Mouse (Mus musculus) v-Abl transformed pro-B cells (cell line): ENCODE measurements around the gene Ncoa1.
"Not testable (repeated sequence)": the region's sequence is repeated elsewhere in the genome, so short reads cannot be mapped to it uniquely, and the experiment has no call there.

Source experiments
- in situ Hi-C, 2 experiments: fragments of 400-800 bp; cut with MboI; formaldehyde crosslinking; loops; one replicate each; pipeline ENCODE4 v1.15.1; 2025; ENCODE audit not compliant: unreplicated experiment in 2 of 2

The Ncoa1 gene

DNA sequence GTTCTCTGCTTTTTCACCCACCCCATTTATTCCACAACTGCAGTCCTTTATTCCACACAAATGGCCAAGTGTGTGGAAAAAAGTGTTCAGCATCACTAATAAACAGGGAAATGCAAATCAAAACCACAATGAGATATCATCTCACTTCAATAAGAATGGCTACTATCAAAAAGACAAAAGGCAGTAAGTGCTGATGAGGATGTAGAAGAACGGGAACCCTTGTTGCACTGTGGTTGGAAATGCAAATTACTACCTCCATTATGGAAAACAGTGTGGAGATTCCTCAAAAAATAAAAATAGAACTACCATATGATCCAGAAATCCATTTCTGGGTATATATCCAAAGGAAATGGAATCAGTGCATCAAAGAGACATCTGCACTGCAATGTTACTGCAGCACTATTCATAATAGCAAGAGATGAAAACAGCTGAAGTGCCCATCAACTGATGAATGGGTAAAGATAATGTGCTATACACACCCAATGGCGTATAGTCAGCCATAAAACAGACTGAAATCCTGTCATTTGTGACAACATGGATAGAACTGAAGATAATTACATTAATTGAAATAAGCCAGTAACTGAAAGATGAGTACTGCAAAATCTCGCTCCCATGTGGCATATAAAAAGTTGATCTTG lies 59.2 kb downstream of the Ncoa1 start:
- in situ Hi-C loops = no loop called here

DNA sequence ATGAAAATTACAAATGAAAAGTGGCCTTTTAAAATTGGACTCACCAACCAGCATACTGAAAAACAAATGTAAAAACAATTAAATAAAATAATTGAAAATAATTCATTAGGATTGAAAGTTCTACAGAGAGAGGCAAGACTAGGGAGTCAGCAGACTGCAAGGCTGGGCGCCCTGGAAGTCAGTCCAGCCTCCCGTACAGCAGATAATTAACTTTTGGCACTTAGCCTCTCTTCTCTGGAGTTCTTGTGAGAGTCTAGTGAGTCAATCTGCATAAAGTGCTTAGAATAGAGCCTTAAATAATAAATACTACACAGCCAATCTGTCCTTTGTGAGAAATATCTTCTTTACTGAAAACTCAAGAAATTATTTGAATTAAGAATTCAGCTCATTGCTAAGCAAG lies 69.9 kb downstream of the Ncoa1 start:
- in situ Hi-C loops = no loop called here

- in situ Hi-C loops = no loop called here
Observed at GRCm38 (mm10) chr12:4406155-4406554, 70.8 kb downstream of the Ncoa1 start.

DNA sequence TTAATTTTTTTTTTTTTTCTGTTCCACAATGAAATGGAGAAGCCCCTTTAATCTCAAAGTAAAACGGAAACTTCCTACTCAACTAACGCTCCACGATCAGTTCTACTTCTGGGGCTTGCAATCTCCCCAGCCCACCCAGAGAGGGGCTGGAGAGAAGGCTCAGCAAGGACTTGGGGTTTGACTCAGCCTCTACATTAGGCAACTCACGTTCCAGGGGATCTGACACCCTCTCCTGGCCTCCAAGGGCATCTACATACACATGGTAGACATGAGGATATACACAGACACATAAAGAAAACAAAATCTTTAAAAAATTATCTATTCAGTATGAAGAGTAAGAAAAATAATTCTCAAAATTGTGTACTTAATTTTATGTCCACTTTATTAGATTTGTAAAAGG lies 73.8 kb downstream of the Ncoa1 start:
- in situ Hi-C loops = no loop called here

DNA sequence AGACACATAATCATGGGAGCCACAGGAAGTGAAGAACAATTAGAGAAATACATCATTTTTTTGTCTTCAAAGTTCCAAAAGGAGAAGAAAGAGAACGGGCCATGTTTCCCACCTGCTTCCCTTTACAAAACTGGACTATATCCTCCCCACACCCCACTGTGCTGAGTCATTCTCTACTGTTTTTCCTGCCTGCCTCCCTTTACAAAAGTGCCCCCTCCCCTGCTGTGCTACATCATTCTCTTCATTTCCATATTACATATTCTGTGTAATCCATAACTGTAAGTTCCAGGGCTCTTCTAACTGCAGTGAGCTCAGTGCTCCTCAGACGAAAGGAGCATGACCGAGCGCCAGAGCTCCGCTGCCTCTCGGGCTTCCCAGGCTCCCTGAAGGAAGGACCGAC lies 80.8 kb downstream of the Ncoa1 start:
- in situ Hi-C loops = no loop called here

DNA sequence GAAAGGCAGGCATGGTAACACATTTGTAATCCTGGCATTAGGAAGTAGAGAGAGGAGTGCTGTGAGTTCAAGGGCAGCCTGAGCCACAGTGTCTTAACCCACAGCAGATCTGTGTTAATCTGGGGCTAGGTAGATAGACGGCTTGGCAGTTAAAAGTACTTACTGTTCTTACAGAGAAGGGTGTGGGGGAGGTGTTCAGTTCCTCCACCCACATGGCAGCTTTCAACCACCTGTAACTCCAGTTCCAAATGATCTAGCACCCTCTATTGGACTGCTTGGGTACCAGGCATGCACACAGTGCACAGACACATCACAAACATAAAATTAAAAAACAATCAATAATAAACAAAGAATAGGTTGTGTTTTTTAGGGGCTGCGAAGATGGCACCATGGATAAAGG lies 84.4 kb downstream of the Ncoa1 start:
- in situ Hi-C loops = no loop called here

DNA sequence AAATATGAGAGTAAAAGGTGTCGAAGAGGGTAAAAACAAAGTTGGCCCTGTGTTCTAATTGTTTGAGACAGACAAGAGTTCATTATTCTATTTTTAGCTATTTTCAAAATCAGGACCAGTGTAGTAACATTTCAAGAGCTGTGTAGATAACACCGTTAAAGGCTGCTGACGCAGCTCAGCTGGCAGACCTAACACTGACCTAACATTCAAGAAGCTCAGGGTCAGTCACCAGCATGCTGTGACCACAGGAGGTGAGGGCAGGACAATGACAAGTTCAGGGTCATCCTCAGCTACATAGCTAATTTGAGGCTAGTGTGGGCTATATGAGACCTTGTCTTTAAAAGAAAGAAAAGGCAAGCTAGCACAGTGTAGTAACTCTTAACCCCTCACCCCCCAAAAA lies 84.9 kb downstream of the Ncoa1 start:
- in situ Hi-C loops = no loop called here

- in situ Hi-C loops = no loop called here
Observed at GRCm38 (mm10) chr12:4391256-4391655, 85.7 kb downstream of the Ncoa1 start.

DNA sequence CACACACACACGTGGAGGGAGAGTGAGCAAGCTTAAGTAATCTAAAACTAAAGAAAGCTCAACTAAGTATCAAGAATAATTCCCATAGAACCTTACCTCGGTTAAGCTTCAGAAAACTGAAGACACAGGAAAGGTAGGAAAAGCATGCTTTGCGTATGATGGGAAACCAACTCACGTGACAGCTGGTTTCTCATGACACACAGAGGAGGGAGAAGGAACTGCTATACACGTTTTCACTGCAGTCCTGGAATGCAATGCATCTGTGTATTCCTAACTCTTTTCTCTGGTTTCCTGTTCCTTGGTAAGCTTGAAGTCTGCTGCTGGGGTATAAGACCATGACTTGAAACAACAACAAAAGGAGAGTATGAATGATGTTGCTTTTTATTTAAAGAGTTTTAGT lies 86.3 kb downstream of the Ncoa1 start:
- in situ Hi-C loops = no loop called here

DNA sequence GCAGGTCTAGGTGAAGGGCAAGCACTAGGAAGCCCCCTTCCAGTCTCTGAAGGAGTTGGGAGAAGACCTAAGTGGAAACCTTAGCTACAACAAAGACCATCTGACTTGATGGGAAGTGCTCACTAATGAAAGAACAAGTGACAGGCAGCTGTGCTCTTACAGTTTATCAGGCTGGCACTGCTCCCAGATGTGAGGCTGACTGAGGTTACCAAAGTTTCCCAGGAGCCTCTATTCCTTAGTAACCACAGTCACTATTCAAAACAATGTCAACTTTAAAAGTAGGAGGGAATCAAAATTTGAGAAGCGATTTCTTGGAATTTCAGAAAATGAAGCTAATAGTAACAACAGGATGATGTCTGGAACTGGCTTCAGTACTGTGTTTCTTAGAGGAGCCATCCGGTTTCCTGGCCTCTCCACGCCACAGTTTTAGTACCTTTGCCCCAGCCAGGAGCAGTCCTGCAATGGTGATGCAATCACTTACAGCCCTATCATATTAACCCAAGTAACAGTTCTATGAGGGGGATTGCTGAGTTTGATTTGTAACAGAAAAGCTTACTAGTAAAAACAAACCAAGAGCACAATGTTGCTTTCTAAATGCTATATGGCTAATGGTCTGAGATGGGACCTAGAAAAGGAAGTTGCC lies 90.8 kb downstream of the Ncoa1 start:
- in situ Hi-C loops = no loop called here

DNA sequence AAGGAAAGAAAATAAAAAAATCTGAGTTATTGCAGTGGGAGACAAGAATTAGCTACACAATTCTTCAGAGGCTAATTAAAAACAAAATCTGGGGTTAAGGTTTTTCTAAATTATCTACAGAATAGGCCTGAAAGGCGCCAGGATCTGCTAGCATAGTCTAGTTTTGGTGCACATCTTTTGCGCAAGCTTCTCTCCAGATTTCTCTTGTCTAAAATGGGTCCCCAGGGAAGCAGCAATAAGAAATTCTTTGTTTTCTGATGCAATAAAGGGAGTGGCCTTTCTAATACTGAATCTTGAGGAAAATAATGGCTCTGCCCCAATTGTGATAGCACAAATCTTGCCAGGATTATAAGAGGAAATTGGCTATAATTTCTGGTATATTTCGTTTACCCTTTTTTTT lies 93.9 kb downstream of the Ncoa1 start:
- in situ Hi-C loops = no loop called here

DNA sequence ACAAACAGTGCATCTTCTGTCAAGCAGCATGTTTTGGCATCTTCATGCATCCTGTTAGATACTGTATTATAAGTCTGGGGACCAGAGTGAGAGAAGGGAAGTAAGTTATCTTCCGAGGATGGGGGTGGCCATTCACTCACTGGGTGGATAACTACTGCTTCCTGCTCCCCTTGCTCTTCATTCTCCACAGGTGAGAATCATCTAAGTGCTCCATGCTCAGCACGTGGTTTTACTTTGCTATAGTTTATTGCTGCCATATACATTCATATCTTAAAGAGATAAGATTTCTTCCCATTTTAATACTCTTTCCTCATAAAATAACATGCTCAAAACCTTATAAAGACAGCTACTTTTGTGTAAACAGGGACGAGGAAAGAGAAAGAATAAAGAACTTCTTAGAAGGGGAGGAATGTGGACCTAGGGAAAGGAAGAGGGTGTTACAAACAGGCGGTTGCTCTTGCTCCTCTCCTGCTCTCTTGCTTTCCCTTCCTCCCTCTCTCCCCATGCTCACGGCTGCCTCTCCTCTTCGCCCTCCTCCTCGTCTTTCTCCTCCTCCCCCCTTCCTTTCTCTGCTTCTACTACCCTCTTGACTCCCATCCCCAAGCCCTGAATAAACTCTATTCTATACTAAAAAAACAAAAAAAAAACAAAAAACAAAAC lies 97.6 kb downstream of the Ncoa1 start:
- in situ Hi-C loops = no loop called here

- in situ Hi-C loops = no loop called here
Observed at GRCm38 (mm10) chr12:4376475-4376874, 100.5 kb downstream of the Ncoa1 start.

DNA sequence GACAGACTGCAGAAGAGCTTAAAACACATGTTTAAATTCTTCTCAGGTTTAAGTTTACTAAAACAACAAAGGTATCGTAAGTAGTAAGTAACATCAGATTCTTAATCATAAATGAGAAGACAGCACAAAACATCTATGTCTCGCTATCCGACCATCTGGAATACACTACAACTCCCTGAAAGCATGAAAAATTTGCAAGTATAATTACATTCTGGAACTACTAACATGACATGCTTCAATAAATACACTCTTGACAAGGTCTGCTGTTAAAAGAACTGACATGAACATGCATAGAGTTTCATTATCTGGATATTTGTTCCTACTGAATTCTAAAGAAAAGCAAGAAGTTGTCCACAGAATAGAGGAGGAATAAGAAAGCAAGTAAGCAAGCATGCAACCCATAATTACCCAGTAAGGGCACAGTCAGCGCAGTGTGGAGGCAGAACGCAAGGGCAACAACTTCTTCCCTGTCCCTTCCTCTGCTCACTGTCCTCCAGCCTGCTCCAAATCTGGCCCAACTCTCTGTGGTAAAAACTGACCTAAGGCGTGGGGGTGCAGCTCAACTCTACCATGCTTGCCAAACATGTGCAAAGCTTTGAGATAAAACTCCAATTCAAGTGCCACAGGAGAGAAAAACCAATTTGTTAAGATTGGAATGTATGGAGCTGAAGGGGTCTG lies 102.0 kb downstream of the Ncoa1 start:
- in situ Hi-C loops = no loop called here

DNA sequence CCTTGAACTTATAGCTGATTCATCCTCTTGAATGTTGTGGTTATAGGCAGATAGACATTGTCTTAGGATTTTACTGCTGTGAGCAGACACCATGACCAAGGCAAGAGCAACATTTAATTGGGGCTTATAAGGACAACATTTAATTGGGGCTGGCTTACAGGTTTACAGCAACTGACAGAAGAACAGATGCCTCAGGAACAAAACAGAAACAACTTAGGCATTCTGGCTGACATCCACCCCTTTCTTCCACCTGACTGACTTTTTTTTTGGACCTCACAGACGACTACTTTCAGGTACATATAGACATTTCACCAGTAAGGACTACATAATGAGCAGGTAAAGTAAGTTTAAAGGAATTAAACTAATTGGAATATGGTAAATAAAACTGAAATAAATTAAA lies 105.6 kb downstream of the Ncoa1 start:
- in situ Hi-C loops = no loop called here

DNA sequence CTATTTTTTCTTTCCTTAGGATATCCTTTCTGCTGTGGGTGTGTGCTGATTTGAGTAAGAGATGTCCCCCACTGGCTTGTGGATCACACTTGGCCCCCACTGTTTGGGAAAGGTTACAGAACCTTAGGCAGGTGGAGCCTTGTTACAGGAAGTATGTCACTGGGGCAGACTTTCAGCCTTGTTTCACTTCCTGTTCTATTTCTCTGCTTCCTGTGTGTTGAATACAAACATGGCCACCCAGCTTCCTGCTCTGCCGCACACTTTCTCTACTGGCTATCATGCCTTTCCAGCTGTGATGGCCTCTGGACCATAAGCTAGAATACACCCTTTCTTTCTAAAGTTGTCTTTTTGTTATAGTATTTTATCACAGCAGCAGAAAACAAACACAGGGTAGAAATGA lies 111.0 kb downstream of the Ncoa1 start:
- in situ Hi-C loops = no loop called here

GRCm38 (mm10) chr12:4359475-4359874 lies 117.5 kb downstream of the Ncoa1 start:
- in situ Hi-C loops = no loop called here

- in situ Hi-C loops = not testable (repeated sequence)
Observed at GRCm38 (mm10) chr12:4358653-4359052, 118.3 kb downstream of the Ncoa1 start.

DNA sequence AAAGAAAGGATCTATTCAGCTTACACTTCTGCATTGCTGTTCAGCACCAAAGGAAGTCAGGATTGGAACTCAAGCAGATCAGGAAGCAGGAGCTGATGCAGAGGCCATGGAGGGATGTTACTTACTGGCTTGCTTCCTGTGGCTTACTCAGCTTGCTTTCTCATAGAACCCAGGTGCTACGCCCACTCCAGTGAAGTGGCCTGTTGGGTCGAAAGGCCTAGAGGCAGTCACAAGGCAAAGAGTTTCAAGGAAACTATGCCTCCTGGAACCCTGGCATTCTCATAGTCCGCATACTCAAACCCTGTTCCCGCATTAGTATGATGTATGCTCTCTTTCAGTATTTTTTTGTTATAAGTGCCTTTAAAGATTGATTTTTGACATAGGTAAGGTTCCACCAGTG lies 118.9 kb downstream of the Ncoa1 start:
- in situ Hi-C loops = no loop called here

DNA sequence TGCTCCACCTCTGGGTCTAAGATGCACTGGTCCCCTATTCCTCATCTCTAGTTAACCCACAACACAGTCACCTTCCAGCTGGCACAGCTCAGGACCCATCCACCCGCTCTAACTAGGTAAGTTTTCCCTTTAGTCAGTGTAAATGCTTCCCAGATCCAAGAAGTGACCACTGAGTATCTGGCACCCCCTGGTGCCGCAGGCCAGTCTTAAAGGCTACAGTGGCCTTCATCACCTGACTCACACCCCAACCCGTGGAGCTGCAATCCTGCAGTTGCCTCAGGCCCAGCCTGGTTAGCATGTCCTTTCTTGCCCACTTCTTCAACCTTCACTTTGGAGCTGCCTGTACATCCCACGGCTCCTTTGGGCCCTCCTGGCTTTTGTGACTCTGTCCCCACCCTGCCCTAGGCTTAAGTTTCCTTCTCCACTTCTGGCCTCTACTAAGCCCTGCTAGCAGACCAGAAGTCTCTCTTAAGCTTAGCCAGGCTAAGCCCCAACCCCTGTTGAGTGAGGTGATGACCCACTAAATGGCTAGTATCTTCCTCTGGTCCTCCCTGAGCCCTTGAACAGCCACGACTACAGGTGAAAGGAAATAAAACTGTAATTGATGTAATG lies 120.0 kb downstream of the Ncoa1 start:
- in situ Hi-C loops = no loop called here

DNA sequence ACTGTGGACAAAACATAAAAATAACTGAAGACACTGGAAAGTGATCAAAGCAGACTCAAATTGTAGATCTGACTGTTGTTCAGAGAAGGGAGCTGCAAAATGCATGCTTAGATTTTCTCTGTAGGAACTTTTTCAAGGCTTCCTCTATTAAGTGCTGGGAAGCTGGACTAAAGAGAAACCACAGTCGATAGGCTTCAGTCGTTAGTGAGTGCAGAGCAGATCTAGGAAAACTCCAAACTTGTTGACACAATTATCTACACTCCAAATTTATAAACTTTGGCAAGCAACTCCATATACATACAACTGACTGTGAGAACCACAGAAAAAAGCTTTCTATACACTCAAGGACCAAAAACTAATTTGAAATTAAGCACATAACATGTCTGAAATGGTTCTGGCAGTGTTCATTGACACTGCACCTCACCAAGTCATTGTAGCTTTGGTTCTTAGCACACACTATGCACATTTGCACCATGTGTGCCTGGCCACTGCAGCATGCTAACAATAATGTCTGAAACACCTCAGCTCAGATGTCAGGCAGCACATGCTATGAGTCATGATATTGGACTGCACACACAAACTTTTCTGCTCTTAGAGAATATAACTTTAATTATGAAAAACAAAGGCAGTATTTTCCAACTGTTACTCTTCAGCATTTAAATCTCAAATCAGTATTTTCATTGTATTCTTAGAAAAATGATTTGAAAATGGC lies 121.8 kb downstream of the Ncoa1 start:
- in situ Hi-C loops = no loop called here
